Mouse (Mus musculus): ENCODE data around the gene 4930564D02Rik. TPM values are rescaled to one million over a fixed set of nuclear protein-coding genes. Genes with fewer than 3 reads are reported as not detected.
A peak's percentile ranks its signal among the peaks of the same experiment; 100 is the strongest.

The 4930564D02Rik gene
- polyA plus RNA-seq, 1 experiment from 2014 or later = not detected

GRCm38 (mm10) chr3:105092721-105093505, 26.3 kb downstream of the 4930564D02Rik start:
- WGBS = 51% methylated on average over 11 of the region's 11 CpGs

GRCm38 (mm10) chr3:105094448-105094847, 27.8 kb downstream of the 4930564D02Rik start:
- H3K9me3 ChIP-seq = no peaks in the 10 kb centered on the region
- H3K27ac ChIP-seq = no peak overlapping the region
- H3K4me3 ChIP-seq (replicated peaks) = no peak overlapping the region
- H3K4me1 ChIP-seq (replicated peaks) = peaks cover 7% of the 10 kb centered on the region; the same call in 1 of the 2 replicates
- ATAC-seq = no peak
- H3K4me2 ChIP-seq (replicated peaks) = no peak overlapping the region
- H3K9ac ChIP-seq (replicated peaks) = no peak overlapping the region
- no peaks in the 10 kb centered on the region for H3K27me3 ChIP-seq
- 75% methylated on average over 2 of the region's 2 CpGs for WGBS
- H3K36me3 ChIP-seq = no peaks in the 10 kb centered on the region

More at GRCm38 (mm10) chr3:105092721-105093505, 26.3 kb downstream of the 4930564D02Rik start:
- no peaks in the 10 kb centered on the region for H3K36me3 ChIP-seq
- H3K4me2 ChIP-seq (replicated peaks) = no peak overlapping the region
- 0 out of 2 replicates have a peak, but pooled peaks have one; percentile 35 for ATAC-seq
- no peaks in the 10 kb centered on the region for H3K9me3 ChIP-seq
- H3K9ac ChIP-seq (replicated peaks) = no peak overlapping the region
- peaks cover 6% of the 10 kb centered on the region; the same call in 1 of the 2 replicates for H3K4me1 ChIP-seq (replicated peaks)
- H3K4me3 ChIP-seq (replicated peaks) = no peak overlapping the region
- H3K27me3 ChIP-seq = no peaks in the 10 kb centered on the region
- peak overlapping the region; percentile 57 for H3K27ac ChIP-seq

GRCm38 (mm10) chr3:105095026-105095425, 28.4 kb downstream of the 4930564D02Rik start:
- H3K9ac ChIP-seq (replicated peaks) = no peak overlapping the region
- H3K4me1 ChIP-seq (replicated peaks) = peaks cover 13% of the 10 kb centered on the region
- ATAC-seq = no peak
- H3K4me3 ChIP-seq (replicated peaks) = no peak overlapping the region
- no peaks in the 10 kb centered on the region for H3K9me3 ChIP-seq
- H3K4me2 ChIP-seq (replicated peaks) = no peak overlapping the region
- no peak overlapping the region for H3K27ac ChIP-seq
- 84% methylated on average over 5 of the region's 5 CpGs for WGBS
- no peaks in the 10 kb centered on the region for H3K36me3 ChIP-seq
- no peaks in the 10 kb centered on the region for H3K27me3 ChIP-seq

- WGBS = 86% methylated on average over 4 of the region's 4 CpGs
- ATAC-seq = no peak
- H3K4me3 ChIP-seq (replicated peaks) = no peak overlapping the region
- H3K9me3 ChIP-seq = no peaks in the 10 kb centered on the region
- peaks cover 13% of the 10 kb centered on the region for H3K4me1 ChIP-seq (replicated peaks)
- no peak overlapping the region for H3K4me2 ChIP-seq (replicated peaks)
- no peaks in the 10 kb centered on the region for H3K36me3 ChIP-seq
- H3K27ac ChIP-seq = no peak overlapping the region
- no peak overlapping the region for H3K9ac ChIP-seq (replicated peaks)
- H3K27me3 ChIP-seq = no peaks in the 10 kb centered on the region
Measured at GRCm38 (mm10) chr3:105097581-105097980, 30.9 kb downstream of the 4930564D02Rik start.

- no peak overlapping the region for H3K4me3 ChIP-seq (replicated peaks)
- peaks cover 10% of the 10 kb centered on the region for H3K4me1 ChIP-seq (replicated peaks)
- H3K36me3 ChIP-seq = no peaks in the 10 kb centered on the region
- H3K9ac ChIP-seq (replicated peaks) = no peak overlapping the region
- ATAC-seq = no peak
- WGBS = 12% methylated on average over 15 of the region's 15 CpGs
- no peaks in the 10 kb centered on the region for H3K9me3 ChIP-seq
- H3K4me2 ChIP-seq (replicated peaks) = no peak overlapping the region
- H3K27me3 ChIP-seq = no peaks in the 10 kb centered on the region
- H3K27ac ChIP-seq = peak overlapping the region; percentile 42
Measured at GRCm38 (mm10) chr3:105099526-105100269, 33.1 kb downstream of the 4930564D02Rik start.

- ATAC-seq = no peak
- 42% methylated on average over 4 of the region's 4 CpGs for WGBS
- Histone ChIP-seq H3K36me3 (no peaks in the 10 kb centered on the region), H3K4me2 (replicated peaks) (no peak overlapping the region), H3K9ac (replicated peaks) (no peak overlapping the region), H3K9me3 (no peaks in the 10 kb centered on the region), H3K27me3 (no peaks in the 10 kb centered on the region), H3K4me3 (replicated peaks) (no peak overlapping the region), H3K27ac (no peak overlapping the region; the same call in 1 of the 2 replicates), H3K4me1 (replicated peaks) (peaks cover 10% of the 10 kb centered on the region)
Measured at GRCm38 (mm10) chr3:105100270-105100589, 33.6 kb downstream of the 4930564D02Rik start.

GRCm38 (mm10) chr3:105105827-105106226, 39.2 kb downstream of the 4930564D02Rik start:
- H3K9me3 ChIP-seq = no peaks in the 10 kb centered on the region
- no peak overlapping the region for H3K9ac ChIP-seq (replicated peaks)
- no peaks in the 10 kb centered on the region for H3K36me3 ChIP-seq
- no peak overlapping the region for H3K4me3 ChIP-seq (replicated peaks)
- H3K4me2 ChIP-seq (replicated peaks) = no peak overlapping the region
- no peak for ATAC-seq
- WGBS = 91% methylated on average over 4 of the region's 4 CpGs
- H3K27me3 ChIP-seq = no peaks in the 10 kb centered on the region
- H3K27ac ChIP-seq = no peak overlapping the region
- peaks cover 20% of the 10 kb centered on the region for H3K4me1 ChIP-seq (replicated peaks)

- H3K9ac ChIP-seq (replicated peaks) = no peak overlapping the region
- no peaks in the 10 kb centered on the region for H3K9me3 ChIP-seq
- 96% methylated on average over 4 of the region's 4 CpGs for WGBS
- H3K27ac ChIP-seq = no peak overlapping the region
- no peaks in the 10 kb centered on the region for H3K36me3 ChIP-seq
- H3K27me3 ChIP-seq = no peaks in the 10 kb centered on the region
- H3K4me3 ChIP-seq (replicated peaks) = no peak overlapping the region
- no peak overlapping the region for H3K4me2 ChIP-seq (replicated peaks)
- ATAC-seq = no peak
- peaks cover 5% of the 10 kb centered on the region; the same call in 1 of the 2 replicates for H3K4me1 ChIP-seq (replicated peaks)
Measured at GRCm38 (mm10) chr3:105113859-105114258, 47.2 kb downstream of the 4930564D02Rik start.

- no peak overlapping the region for H3K9ac ChIP-seq (replicated peaks)
- WGBS = 31% methylated on average over 2 of the region's 2 CpGs
- H3K4me1 ChIP-seq (replicated peaks) = peaks cover 5% of the 10 kb centered on the region; the same call in 1 of the 2 replicates
Measured at GRCm38 (mm10) chr3:105114269-105114668, 47.6 kb downstream of the 4930564D02Rik start.

GRCm38 (mm10) chr3:105116596-105116995, 50.0 kb downstream of the 4930564D02Rik start:
- Histone ChIP-seq H3K9me3 (no peaks in the 10 kb centered on the region), H3K4me1 (replicated peaks) (peaks cover 5% of the 10 kb centered on the region; the same call in 1 of the 2 replicates), H3K27ac (no peak overlapping the region), H3K36me3 (no peaks in the 10 kb centered on the region), H3K4me2 (replicated peaks) (no peak overlapping the region), H3K4me3 (replicated peaks) (no peak overlapping the region), H3K9ac (replicated peaks) (no peak overlapping the region), H3K27me3 (no peaks in the 10 kb centered on the region)
- 83% methylated on average over 4 of the region's 4 CpGs for WGBS
- ATAC-seq = no peak

More at GRCm38 (mm10) chr3:105114269-105114668, 47.6 kb downstream of the 4930564D02Rik start:
- Histone ChIP-seq H3K36me3 (no peaks in the 10 kb centered on the region), H3K27me3 (no peaks in the 10 kb centered on the region), H3K27ac (no peak overlapping the region), H3K4me3 (replicated peaks) (no peak overlapping the region), H3K9me3 (no peaks in the 10 kb centered on the region), H3K4me2 (replicated peaks) (no peak overlapping the region)
- ATAC-seq = 0 out of 2 replicates have a peak, but pooled peaks have one; percentile 43

- no peaks in the 10 kb centered on the region for H3K36me3 ChIP-seq
- no peak overlapping the region for H3K27ac ChIP-seq
- peaks cover 5% of the 10 kb centered on the region; the same call in 1 of the 2 replicates for H3K4me1 ChIP-seq (replicated peaks)
- H3K9me3 ChIP-seq = no peaks in the 10 kb centered on the region
- no peak for ATAC-seq
- H3K9ac ChIP-seq (replicated peaks) = no peak overlapping the region
- WGBS = 84% methylated on average over 3 of the region's 3 CpGs
- H3K4me3 ChIP-seq (replicated peaks) = no peak overlapping the region
- no peak overlapping the region for H3K4me2 ChIP-seq (replicated peaks)
- H3K27me3 ChIP-seq = 0 out of 2 replicates have a peak, but pooled peaks cover 3% of the 10 kb centered on the region
Measured at GRCm38 (mm10) chr3:105123776-105124175, 57.1 kb downstream of the 4930564D02Rik start.

GRCm38 (mm10) chr3:105127881-105128280, 61.2 kb downstream of the 4930564D02Rik start:
- H3K9ac ChIP-seq (replicated peaks) = no peak overlapping the region
- H3K27ac ChIP-seq = no peak overlapping the region
- H3K4me3 ChIP-seq (replicated peaks) = no peak overlapping the region
- WGBS = 49% methylated on average over 7 of the region's 7 CpGs
- H3K36me3 ChIP-seq = no peaks in the 10 kb centered on the region
- no peak overlapping the region for H3K4me2 ChIP-seq (replicated peaks)
- 0 out of 2 replicates have a peak, but pooled peaks have one; percentile 50 for ATAC-seq
- H3K4me1 ChIP-seq (replicated peaks) = peaks cover 5% of the 10 kb centered on the region; the same call in 1 of the 2 replicates
- H3K9me3 ChIP-seq = no peaks in the 10 kb centered on the region
- H3K27me3 ChIP-seq = 0 out of 2 replicates have a peak, but pooled peaks cover 2% of the 10 kb centered on the region

Data from midbrain, embryonic 13.5 days (tissue).